Mouse (Mus musculus): Measurements from ENCODE around the gene Depp1.

Depp1 gene

DNA sequence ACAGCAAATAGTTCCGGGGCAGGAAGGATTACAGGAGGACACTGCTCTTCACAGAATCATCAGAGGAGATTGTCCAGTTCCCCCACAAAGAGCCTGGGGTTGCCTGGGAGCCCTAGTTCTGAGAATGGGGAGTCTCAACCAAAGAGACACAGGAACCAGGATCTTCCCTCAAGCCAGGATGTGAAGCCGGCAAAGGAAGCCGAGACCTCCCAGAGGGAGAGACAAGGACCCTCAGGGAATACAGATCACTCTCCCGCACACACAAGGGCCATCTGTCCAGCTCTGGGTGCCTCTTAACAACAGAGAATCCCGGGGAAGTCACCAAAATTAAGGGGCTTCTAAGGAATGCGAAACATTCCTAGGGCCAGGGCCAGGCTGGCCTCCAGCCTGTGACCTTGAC is 26.9 kb downstream of the Depp1 start:
- in situ Hi-C loops (cut with MboI; ENCODE audit: low sequenced_read_pairs) = no loop called here

GRCm38 (mm10) chr6:116679563-116680288 is 29.3 kb downstream of the Depp1 start:
- in situ Hi-C loops (cut with MboI; ENCODE audit: low sequenced_read_pairs) = no loop called here

- in situ Hi-C loops (cut with MboI; ENCODE audit: low sequenced_read_pairs) = no loop called here
Observed at GRCm38 (mm10) chr6:116682317-116682716, 31.9 kb downstream of the Depp1 start.

- in situ Hi-C loops (cut with MboI; ENCODE audit: low sequenced_read_pairs) = no loop called here
Observed at GRCm38 (mm10) chr6:116693639-116694038, 43.2 kb downstream of the Depp1 start.

GRCm38 (mm10) chr6:116694346-116694745 is 43.9 kb downstream of the Depp1 start:
- in situ Hi-C loops (cut with MboI; ENCODE audit: low sequenced_read_pairs) = no loop called here

DNA sequence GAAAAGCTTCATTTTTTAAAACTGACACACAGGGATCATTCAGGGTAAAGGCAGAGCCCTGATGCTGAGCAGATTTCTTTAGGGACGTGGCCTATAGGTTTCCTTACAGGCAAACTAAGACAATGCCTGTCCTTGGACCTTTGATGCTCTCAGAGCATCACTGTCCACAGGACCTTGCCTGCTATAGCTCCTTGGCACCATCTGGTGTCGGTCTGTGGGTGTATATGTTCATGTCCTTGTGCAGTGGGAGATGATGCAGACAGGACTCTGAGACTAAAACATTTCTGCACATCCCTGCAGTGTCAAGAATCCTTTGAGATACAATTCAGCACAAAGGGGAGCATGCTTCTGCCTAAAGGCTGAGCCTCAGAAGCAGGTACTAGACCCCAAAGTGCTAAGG is 47.0 kb downstream of the Depp1 start:
- in situ Hi-C loops (cut with MboI; ENCODE audit: low sequenced_read_pairs) = no loop called here

DNA sequence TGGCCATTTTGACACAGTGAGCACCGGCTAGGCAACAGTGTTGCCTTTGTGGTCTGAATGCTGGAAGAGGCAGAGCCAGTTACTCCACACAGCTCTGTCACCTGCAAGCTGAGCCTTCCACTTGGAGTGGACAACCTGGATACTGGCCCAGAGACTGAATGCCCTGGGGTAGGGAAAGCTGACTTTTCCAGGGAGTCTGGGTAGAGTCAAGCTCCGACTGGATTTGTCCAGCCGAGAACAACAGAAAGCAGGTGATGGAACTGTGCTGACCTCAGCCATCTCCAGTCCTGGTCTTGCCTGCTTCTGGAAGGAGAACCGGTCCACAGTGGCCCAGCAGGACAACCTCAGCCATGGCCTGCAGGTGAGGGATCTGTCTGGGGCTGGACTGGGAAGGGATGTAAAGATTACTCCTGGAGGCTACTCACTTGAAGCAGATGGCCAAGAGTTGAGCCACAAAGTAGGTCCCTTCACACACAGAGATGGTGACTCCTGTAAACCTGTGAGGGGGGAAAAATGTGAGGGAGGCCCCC is 47.6 kb downstream of the Depp1 start:
- in situ Hi-C loops (cut with MboI; ENCODE audit: low sequenced_read_pairs) = no loop called here

DNA sequence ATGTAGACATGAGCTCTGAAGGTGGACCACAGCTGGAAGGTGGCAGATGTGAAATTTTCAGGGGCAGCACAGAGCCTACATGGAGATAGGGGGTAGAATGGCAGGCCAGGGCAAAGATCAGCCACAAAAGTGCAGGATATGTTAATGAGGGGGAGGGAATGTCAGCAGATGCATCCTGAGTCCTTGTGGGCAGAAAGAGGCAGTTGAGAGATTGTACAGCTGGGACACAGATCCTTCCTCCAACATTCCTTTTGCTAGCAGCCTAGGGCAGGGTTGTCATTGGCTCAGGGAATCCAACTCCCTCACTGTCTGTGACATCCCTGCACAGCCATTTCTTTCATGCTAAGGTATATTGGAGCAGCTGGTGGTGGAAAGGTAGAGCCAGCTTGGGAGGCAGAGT is 50.4 kb downstream of the Depp1 start:
- in situ Hi-C loops (cut with MboI; ENCODE audit: low sequenced_read_pairs) = loop anchor here (5.0 kb wide), 1 partner anchor 49 kb away; the partner anchor contains the start of gene Depp1
